Mouse (Mus musculus) forebrain, embryonic 12.5 days (tissue): Measurements from ENCODE around the gene Akt2. TPM values are rescaled to one million over a fixed set of nuclear protein-coding genes. Genes with fewer than 3 reads are reported as not detected.

ENCODE experiments used
- ATAC-seq: fragments of 200-750 bp; cut with Nextera tagmentation; 2 replicates; pipeline ENCODE4 v1.8.0; 2017; ENCODE audit warnings: moderate TSS enrichment; ENCODE audit not compliant: low FRiP score
- H3K27ac ChIP-seq: fragments of 300-500 bp; sonication (generic); 2 replicates; pipeline ENCODE4 v1.5.1; 2016; ENCODE audit warnings: mild to moderate bottlenecking
- H3K27me3 ChIP-seq: fragments of 300-500 bp; sonication (generic); 2 replicates; pipeline ENCODE4 v1.6.1; 2016; ENCODE audit warnings: mild to moderate bottlenecking
- H3K36me3 ChIP-seq: fragments of 300-500 bp; sonication (generic); replicated peaks from 2 replicates; pipeline ENCODE4 v1.6.1; 2016; ENCODE audit warnings: mild to moderate bottlenecking
- H3K4me1 ChIP-seq: fragments of 300-500 bp; sonication (generic); 2 replicates; pipeline ENCODE4 v1.6.1; 2016
- H3K4me2 ChIP-seq: fragments of 300-500 bp; sonication (generic); 2 replicates; pipeline ENCODE4 v1.6.1; 2016; ENCODE audit warnings: mild to moderate bottlenecking, moderate library complexity
- H3K4me3 ChIP-seq: fragments of 300-500 bp; sonication (generic); replicated peaks from 2 replicates; pipeline ENCODE4 v1.5.1; 2016; ENCODE audit warnings: mild to moderate bottlenecking
- H3K9ac ChIP-seq: fragments of 300-500 bp; sonication (generic); 2 replicates; pipeline ENCODE4 v1.6.1; 2016; ENCODE audit warnings: mild to moderate bottlenecking
- H3K9me3 ChIP-seq: fragments of 300-500 bp; sonication (generic); 2 replicates; pipeline ENCODE4 v1.6.1; 2016
- WGBS: fragments of 180-500 bp; shearing (Covaris S2); methylation state at CpG from one replicate; pipeline ENCODE4 v1.1.7; 2016; 5-methylcytosine and 5-hydroxymethylcytosine counted together
- polyA plus RNA-seq: library from polyadenylated mRNA; unstranded; fragments of >200 nt; fragmentation: Nextera tagmentation; extraction: Ambion mirVana; gene quantifications from 2 replicates; pipeline ENCODE4 v1.2.1, GENCODE M21; 2016

Gene Akt2
- polyA plus RNA-seq, 1 experiment from 2014 or later, result 84.6 TPM

GRCm38 (mm10) chr7:27592217-27592929 is 1.0 kb downstream of the Akt2 start:
- Histone ChIP-seq H3K27ac (peak overlapping the region; percentile 99), H3K4me1 (peaks cover 31% of the 10 kb centered on the region), H3K4me2 (peak overlapping the region; percentile 76), H3K4me3 (peak overlapping the region; percentile 74), H3K9me3 (no peaks in the 10 kb centered on the region), H3K27me3 (no peaks in the 10 kb centered on the region), H3K36me3 (0 out of 2 replicates have a peak, but pooled peaks cover 5% of the 10 kb centered on the region), H3K9ac (peak overlapping the region; percentile 87)
- WGBS, result 4% methylated on average over 17 of the region's 17 CpGs
- peak; percentile 77 for ATAC-seq

DNA sequence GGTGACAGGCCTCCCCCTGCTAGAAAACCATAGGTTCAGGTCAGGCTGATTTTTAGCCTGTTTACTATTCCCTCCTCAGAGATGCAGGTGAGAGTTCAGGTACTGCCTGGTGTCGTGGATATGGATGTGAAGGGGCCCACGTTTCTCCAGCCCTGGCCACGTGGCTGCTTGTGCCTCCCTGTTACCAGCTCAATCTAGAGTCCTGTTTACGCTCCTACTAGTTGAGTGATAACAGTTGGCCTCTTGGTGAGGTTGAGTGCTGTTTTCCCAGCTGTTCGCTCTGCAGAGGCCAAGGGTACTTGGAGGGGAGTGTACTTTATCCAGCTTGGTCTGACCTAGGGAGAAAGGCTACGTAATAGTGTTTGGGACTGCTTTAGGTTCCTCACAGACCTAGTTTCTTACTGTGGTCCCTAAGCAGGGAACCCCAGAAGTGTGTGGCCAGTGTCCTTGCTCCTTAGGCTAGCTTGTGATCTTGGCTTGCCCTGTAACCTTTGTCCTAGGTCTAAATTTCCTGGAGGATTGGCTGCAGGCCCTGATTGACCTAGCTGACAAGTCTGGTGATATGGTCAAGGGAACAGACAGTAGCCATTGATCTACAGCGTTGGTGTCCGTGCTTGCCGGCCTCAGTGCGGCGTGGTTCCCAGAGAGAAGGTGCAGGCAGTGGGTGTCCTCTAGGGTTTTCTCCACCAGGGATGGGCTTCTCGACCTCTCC is 1.7 kb downstream of the Akt2 start:
- no peaks in the 10 kb centered on the region for H3K27me3 ChIP-seq
- H3K4me1 ChIP-seq, result peaks cover 31% of the 10 kb centered on the region
- H3K27ac ChIP-seq, result peak overlapping the region; percentile 99
- H3K4me2 ChIP-seq, result peak overlapping the region; percentile 76
- 78% methylated on average over 12 of the region's 12 CpGs for WGBS
- no peaks in the 10 kb centered on the region for H3K9me3 ChIP-seq
- ATAC-seq, result no peak
- H3K9ac ChIP-seq, result peak overlapping the region; percentile 87
- H3K4me3 ChIP-seq, result peak overlapping the region; percentile 74
- 0 out of 2 replicates have a peak, but pooled peaks cover 5% of the 10 kb centered on the region for H3K36me3 ChIP-seq

DNA sequence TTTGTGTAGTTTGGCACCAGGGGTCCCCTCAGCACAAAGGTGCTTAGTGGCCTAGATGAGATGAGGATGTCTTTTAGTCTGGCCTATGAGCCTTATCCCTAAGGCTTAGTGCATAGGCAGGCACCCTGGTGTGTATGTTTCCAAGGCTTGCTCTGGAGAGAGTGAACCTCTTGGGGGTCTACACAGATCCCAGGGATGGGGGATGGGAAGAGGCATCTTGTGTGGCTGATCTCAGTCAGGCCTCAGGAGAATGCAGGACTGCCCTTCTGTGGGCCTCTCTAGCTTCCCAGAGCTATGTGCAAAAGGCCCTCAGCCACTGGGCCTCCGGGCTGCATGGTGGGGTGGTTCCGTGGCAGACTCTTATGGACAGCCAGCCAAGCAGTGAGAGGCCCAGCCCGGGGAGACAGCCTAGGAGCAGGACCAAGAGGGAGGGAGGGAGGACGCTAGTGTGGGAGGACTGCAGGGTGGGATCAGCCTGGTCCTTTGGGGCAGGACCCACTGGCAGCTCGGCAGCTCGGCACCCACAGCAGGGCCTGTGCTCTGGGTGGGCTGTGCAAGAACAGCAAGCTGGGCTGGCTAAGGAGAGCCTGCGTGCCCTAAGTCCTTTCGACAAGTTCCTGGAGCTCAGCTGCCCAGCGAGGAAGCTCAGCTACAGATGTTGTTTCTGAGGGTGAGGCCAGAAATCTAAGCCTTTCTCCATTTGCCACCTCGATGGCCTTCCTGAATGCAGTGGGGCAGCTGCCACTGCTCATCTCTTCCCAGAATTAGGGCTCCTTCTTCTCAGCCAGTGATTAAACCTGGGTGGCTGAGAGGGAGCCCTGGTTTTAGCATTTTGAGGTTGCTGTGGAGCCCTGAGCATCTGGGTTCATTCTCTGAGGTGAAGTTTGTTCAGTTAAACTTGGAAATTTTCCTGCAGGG is 5.5 kb downstream of the Akt2 start:
- no peak overlapping the region for H3K9ac ChIP-seq
- H3K4me2 ChIP-seq, result no peak overlapping the region
- peaks cover 49% of the 10 kb centered on the region for H3K4me1 ChIP-seq
- H3K36me3 ChIP-seq, result 0 out of 2 replicates have a peak, but pooled peaks cover 5% of the 10 kb centered on the region
- H3K4me3 ChIP-seq, result no peak overlapping the region
- no peak for ATAC-seq
- H3K27ac ChIP-seq, result peak overlapping the region; percentile 50; the same call in 1 of the 2 replicates
- no peaks in the 10 kb centered on the region for H3K9me3 ChIP-seq
- H3K27me3 ChIP-seq, result no peaks in the 10 kb centered on the region
- WGBS, result 63% methylated on average over 10 of the region's 10 CpGs

DNA sequence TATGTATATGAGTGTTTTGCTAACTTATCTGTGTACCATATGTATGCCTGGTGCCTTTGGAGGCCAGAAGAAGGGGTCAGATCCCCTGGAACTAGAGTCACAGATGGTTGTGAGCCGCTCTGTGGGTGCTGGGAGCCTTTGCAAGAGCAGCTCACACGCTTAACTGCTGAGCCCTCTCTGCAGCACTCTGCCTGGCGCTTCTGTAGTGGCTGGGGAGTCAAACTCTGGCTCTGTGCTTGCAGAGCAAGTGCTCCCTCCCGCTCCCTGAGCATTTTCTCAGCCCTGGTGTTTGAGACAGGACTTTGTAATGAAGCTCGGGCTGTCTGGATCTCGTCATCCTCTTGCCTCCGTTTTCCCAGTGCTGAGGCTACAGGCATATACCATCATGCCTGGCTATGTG is 6.7 kb downstream of the Akt2 start:
- Histone ChIP-seq H3K4me2 (no peak overlapping the region), H3K4me1 (peaks cover 43% of the 10 kb centered on the region), H3K36me3 (0 out of 2 replicates have a peak, but pooled peaks cover 5% of the 10 kb centered on the region), H3K9ac (no peak overlapping the region), H3K27ac (no peak overlapping the region), H3K4me3 (no peak overlapping the region), H3K9me3 (no peaks in the 10 kb centered on the region), H3K27me3 (no peaks in the 10 kb centered on the region)
- ATAC-seq, result no peak
- 84% methylated on average over 7 of the region's 7 CpGs for WGBS

DNA sequence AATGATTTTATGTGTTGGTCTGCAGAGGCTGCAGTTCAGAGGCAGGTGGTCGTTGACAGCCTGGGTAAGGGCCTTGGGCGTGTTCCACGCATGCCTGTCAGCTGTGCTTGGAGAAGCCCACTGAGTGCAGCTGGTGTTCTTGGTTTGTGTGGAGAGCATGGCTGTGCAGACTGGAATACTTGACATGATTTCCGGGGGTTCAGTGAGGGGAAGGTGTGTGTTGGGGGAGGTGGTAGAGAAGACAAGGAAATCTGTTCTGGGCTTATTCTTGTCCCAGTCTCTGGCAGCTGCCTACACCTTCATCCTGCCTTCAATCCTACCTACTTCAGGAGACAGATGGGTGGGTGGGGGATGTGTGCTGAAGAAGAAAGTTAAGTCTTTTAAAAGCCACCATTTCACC is 10.3 kb downstream of the Akt2 start:
- 86% methylated on average over 4 of the region's 4 CpGs for WGBS
- Histone ChIP-seq H3K9me3 (no peaks in the 10 kb centered on the region), H3K27me3 (no peaks in the 10 kb centered on the region), H3K4me3 (no peak overlapping the region), H3K27ac (0 out of 2 replicates have a peak overlapping the region, but pooled peaks have one; percentile 10), H3K4me1 (peaks cover 26% of the 10 kb centered on the region), H3K4me2 (no peak overlapping the region), H3K9ac (no peak overlapping the region), H3K36me3 (0 out of 2 replicates have a peak, but pooled peaks cover 3% of the 10 kb centered on the region)
- ATAC-seq, result no peak

DNA sequence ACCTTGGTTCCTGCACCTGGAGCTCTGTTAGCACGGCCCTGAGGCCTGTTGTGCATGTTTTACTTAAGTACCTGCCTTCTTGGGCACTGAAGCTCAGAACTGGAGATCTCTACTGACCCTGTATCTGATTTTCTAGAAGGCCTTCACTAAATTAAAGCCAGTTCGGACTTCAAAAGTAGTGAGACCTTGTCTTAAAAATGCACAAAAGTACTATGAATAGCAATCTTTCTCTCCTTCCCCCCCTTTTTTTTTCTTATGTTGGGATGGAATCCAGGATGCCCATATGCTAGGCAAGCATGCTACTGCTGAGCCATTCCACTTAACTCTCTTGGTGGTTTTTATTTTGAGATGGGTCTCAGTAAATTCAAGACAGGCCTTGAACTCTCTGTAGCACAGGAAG is 10.8 kb downstream of the Akt2 start:
- Histone ChIP-seq H3K4me3 (no peak overlapping the region), H3K27me3 (no peaks in the 10 kb centered on the region), H3K36me3 (0 out of 2 replicates have a peak, but pooled peaks cover 3% of the 10 kb centered on the region), H3K9me3 (no peaks in the 10 kb centered on the region), H3K4me1 (peaks cover 26% of the 10 kb centered on the region), H3K4me2 (no peak overlapping the region), H3K27ac (no peak overlapping the region), H3K9ac (no peak overlapping the region)
- ATAC-seq, result no peak
- WGBS, result 84% methylated on average over 2 of the region's 2 CpGs

GRCm38 (mm10) chr7:27602835-27603234 is 11.5 kb downstream of the Akt2 start:
- no peak overlapping the region for H3K27ac ChIP-seq
- 92% methylated on average over 7 of the region's 7 CpGs for WGBS
- peaks cover 3% of the 10 kb centered on the region; the same call in 1 of the 2 replicates for H3K36me3 ChIP-seq
- no peak for ATAC-seq
- H3K4me1 ChIP-seq, result peaks cover 32% of the 10 kb centered on the region
- no peak overlapping the region for H3K4me2 ChIP-seq
- H3K9ac ChIP-seq, result no peak overlapping the region
- no peaks in the 10 kb centered on the region for H3K9me3 ChIP-seq
- no peak overlapping the region for H3K4me3 ChIP-seq
- no peaks in the 10 kb centered on the region for H3K27me3 ChIP-seq

DNA sequence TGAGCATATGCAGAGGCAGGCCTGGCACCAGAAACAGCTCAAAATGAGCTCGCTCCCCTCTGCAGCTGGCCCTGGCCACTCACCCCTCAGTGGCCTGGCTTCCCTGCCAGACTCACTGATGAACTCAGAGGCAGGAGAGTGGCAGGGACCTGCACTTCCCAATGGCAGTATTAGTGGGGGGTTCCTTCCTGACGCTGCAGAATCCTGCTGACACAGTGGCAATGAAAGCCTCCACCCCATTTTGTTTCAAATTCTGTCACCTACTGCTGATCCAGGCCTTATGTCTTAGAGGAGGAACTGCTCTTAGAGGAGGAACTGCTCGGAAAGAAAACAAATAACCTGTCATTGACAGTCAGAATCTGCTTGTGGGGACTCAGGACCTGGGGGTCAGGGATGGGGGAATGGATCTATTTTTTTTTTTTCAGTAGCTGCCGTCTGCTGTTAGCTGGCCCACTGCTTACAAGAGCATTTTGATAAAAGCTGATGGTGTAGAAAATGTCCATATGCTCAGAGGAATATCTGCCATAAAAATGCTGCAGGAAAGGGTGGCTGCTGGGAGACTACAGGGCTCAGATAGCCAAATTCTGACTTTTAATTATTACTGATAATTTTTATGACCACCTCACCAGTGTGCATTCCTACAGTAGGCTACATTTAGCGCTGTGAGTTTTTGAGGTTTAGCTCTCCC is 13.5 kb downstream of the Akt2 start:
- WGBS, result 60% methylated on average over 5 of the region's 5 CpGs
- H3K9ac ChIP-seq, result peak overlapping the region; percentile 17; the same call in 1 of the 2 replicates
- peaks cover 28% of the 10 kb centered on the region for H3K4me1 ChIP-seq

DNA sequence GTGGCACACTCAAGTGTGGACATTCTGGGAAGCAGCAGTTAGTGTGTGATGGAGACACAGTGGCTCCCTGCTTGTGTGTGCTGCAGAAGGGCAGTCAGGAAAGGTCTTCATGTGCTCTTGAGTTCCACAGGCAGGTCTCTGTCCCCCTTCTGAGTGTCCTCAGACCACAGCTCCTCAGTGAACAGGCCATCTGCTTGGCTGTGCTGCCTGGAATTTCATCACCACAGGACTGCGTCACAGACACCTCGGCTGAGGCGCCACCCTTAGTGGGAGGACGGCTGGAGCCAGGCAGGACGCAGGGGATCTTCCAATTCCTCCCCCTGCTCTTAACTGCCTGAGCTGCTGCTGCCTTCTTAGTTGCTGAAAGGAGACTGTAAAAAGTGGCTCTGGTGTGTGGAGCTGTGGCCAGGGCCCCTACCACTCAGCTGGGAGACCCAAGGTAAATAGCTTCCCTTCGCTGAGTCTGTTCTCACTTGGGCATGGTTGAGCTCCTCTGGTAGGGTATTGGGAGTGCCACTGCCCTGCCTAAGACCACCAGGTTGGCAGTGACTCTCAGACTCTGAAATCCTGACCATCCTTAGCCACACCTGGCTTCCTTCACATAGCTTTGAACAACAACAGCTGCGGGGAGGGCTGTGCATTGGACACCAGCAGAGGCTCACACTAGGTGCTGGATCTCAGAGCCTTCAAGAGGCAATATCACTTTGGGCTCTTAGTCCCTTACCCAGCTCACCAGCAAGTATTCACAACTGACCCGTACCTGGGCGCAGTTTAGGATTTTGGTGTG is 14.3 kb downstream of the Akt2 start:
- H3K9ac ChIP-seq, result no peak overlapping the region
- no peak for ATAC-seq

More for the DNA sequence above, 13.5 kb downstream of the Akt2 start:
- Histone ChIP-seq H3K9me3 (no peaks in the 10 kb centered on the region), H3K27ac (0 out of 2 replicates have a peak overlapping the region, but pooled peaks have one; percentile 21), H3K4me3 (no peak overlapping the region), H3K27me3 (no peaks in the 10 kb centered on the region), H3K4me2 (no peak overlapping the region), H3K36me3 (peaks cover 15% of the 10 kb centered on the region; the same call in 1 of the 2 replicates)
- ATAC-seq, result no peak

DNA sequence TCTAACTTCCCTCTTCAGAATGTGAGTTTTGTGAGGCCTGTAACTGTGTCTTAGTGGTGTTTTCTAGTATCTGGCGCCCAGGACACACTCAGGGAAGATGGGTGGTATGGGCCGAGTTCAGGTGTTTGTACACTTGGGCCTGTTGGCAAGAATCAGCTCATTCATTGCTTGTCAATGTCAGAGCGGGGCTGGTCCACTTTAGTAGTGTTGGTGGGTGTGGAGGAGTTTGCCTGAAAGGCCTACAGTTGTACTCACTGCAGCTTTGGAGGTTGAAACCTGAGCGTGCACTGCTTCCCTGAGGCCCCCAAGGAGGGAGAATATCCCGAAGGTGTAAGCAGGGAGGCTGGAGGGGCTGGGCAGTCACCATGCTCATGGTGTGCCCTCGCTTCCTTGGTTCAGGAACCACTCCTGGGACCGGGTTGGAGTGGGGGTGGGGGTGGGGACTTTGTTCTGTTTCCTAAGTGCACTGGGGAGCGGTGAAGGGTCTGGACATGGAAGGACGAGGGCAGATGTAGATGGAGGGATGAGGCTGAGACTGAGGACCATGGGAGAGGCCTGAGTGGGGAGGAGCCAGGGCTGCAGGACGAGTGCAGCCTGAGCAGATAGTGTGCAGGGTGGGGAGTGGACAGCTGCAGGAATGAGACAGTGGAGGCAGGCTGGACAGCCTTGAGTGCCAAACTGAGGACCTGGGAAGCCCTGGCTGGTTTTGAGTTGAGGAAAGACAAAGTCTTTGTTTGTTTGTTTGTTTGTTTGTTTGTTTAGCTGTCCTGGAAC is 15.3 kb downstream of the Akt2 start:
- H3K36me3 ChIP-seq, result peaks cover 26% of the 10 kb centered on the region; the same call in 1 of the 2 replicates
- no peaks in the 10 kb centered on the region for H3K27me3 ChIP-seq
- ATAC-seq, result no peak
- 70% methylated on average over 10 of the region's 10 CpGs for WGBS
- no peak overlapping the region for H3K4me2 ChIP-seq
- no peak overlapping the region for H3K27ac ChIP-seq
- H3K4me3 ChIP-seq, result no peak overlapping the region
- H3K9me3 ChIP-seq, result no peaks in the 10 kb centered on the region
- H3K9ac ChIP-seq, result no peak overlapping the region
- peaks cover 13% of the 10 kb centered on the region for H3K4me1 ChIP-seq

More for the DNA sequence above, 14.3 kb downstream of the Akt2 start:
- no peak overlapping the region for H3K4me3 ChIP-seq
- peaks cover 24% of the 10 kb centered on the region; the same call in 1 of the 2 replicates for H3K36me3 ChIP-seq
- no peaks in the 10 kb centered on the region for H3K9me3 ChIP-seq
- peaks cover 20% of the 10 kb centered on the region for H3K4me1 ChIP-seq
- H3K4me2 ChIP-seq, result no peak overlapping the region
- WGBS, result 84% methylated on average over 9 of the region's 9 CpGs
- peak overlapping the region; percentile 21; the same call in 1 of the 2 replicates for H3K27ac ChIP-seq
- H3K27me3 ChIP-seq, result no peaks in the 10 kb centered on the region
